Mouse (Mus musculus) forebrain, embryonic 10.5 days (tissue): ENCODE measurements at regions not wholly inside any gene's neighbourhood (a gene's known extent, or its start where the extent isn't known, plus 50 kb on each side); places are given as distances from the start of the nearest gene placed in this dataset.

ENCODE experiments used
- DNase-seq: peaks from one replicate; pipeline ENCODE4 v3.0.0-alpha.2; 2017; ENCODE audit warnings: low spot score; ENCODE audit errors: extremely low spot score
- H3K27ac ChIP-seq: fragments of 300-500 bp; sonication (generic); 2 replicates; pipeline ENCODE4 v1.5.1; 2016; ENCODE audit warnings: mild to moderate bottlenecking
- H3K27me3 ChIP-seq: fragments of 300-500 bp; sonication (generic); 2 replicates; pipeline ENCODE4 v1.6.1; 2016; ENCODE audit warnings: mild to moderate bottlenecking; ENCODE audit not compliant: poor library complexity, severe bottlenecking
- H3K36me3 ChIP-seq: fragments of 300-500 bp; sonication (generic); replicated peaks from 2 replicates; pipeline ENCODE4 v1.6.1; 2016; ENCODE audit warnings: mild to moderate bottlenecking, moderate library complexity
- H3K4me1 ChIP-seq: fragments of 300-500 bp; sonication (generic); 2 replicates; pipeline ENCODE4 v1.6.1; 2016
- H3K4me3 ChIP-seq: fragments of 300-500 bp; sonication (generic); 2 replicates; pipeline ENCODE4 v1.5.1; 2016; ENCODE audit warnings: mild to moderate bottlenecking, moderate library complexity
- H3K9me3 ChIP-seq: fragments of 300-500 bp; sonication (generic); 2 replicates; pipeline ENCODE4 v1.6.1; 2016; ENCODE audit warnings: mild to moderate bottlenecking, moderate library complexity
- WGBS: fragments of 180-500 bp; shearing (Covaris S2); methylation state at CpG from one replicate; pipeline ENCODE4 v1.1.7; 2016; 5-methylcytosine and 5-hydroxymethylcytosine counted together

GRCm38 (mm10) chr8:90192856-90193255 is 155.3 kb downstream of the Tox3 start:
- Histone ChIP-seq H3K36me3 (no peaks in the 10 kb centered on the region), H3K9me3 (no peaks in the 10 kb centered on the region; the same call in 1 of the 2 replicates), H3K27ac (no peak overlapping the region), H3K4me1 (peaks cover 5% of the 10 kb centered on the region; the same call in 1 of the 2 replicates), H3K4me3 (no peak overlapping the region), H3K27me3 (no peaks in the 10 kb centered on the region)
- no peak for DNase-seq
- 54% methylated on average over 2 of the region's 2 CpGs for WGBS

DNA sequence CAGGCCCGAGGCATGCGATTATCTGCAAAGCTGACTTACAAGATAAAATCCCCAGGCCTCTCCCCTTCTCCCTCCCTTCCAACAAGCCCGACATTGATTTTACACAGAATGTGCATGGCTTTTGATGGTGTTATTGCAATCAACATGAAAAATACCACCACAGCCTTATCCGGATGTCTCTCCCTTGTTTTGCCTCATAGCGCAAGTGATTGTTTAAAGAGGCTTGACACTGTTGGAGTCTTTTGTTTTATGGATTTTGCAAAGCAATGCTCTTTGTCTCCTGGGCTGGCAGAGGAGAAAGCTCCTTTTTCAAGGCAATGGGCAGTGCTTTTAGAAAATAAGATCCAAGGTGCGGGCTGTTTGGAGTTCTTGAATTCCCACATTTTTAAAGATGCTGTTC is 165.3 kb downstream of the Tox3 start:
- Histone ChIP-seq H3K9me3 (no peaks in the 10 kb centered on the region), H3K27ac (no peak overlapping the region), H3K4me1 (peaks cover 9% of the 10 kb centered on the region), H3K27me3 (no peaks in the 10 kb centered on the region; the same call in 1 of the 2 replicates), H3K4me3 (no peak overlapping the region), H3K36me3 (no peaks in the 10 kb centered on the region)
- 32% methylated on average over 6 of the region's 6 CpGs for WGBS
- DNase-seq, result no peak

DNA sequence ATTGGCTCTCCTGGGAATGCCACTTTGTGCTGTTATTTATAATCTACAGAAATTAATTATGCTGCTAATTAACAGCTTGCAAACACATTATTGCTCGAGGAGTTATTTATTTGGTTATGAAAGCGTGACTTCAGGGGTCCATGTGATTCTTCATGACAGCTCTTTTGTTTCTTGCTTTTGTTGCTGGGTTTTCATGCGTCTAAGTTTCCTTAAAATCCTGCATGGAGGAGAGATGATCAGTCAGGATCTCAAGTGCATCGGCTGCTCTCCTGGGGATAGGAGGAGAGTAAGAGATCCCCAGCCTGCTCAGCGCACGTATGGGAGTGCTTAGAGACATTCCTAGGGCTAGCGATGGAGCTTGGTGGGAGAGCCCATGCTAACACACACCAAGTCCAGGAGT is 171.4 kb downstream of the Tox3 start:
- no peaks in the 10 kb centered on the region for H3K36me3 ChIP-seq
- no peak overlapping the region for H3K4me3 ChIP-seq
- DNase-seq, result no peak
- H3K27me3 ChIP-seq, result peaks cover 18% of the 10 kb centered on the region; the same call in 1 of the 2 replicates
- H3K9me3 ChIP-seq, result no peaks in the 10 kb centered on the region
- WGBS, result 42% methylated on average over 7 of the region's 7 CpGs
- H3K4me1 ChIP-seq, result peaks cover 20% of the 10 kb centered on the region
- H3K27ac ChIP-seq, result no peak overlapping the region

GRCm38 (mm10) chr8:90176335-90176734 is 171.8 kb downstream of the Tox3 start:
- no peaks in the 10 kb centered on the region for H3K36me3 ChIP-seq
- H3K4me3 ChIP-seq, result no peak overlapping the region
- no peaks in the 10 kb centered on the region for H3K9me3 ChIP-seq
- DNase-seq, result no peak
- 23% methylated on average over 9 of the region's 9 CpGs for WGBS
- peaks cover 20% of the 10 kb centered on the region for H3K4me1 ChIP-seq
- H3K27ac ChIP-seq, result no peak overlapping the region
- peaks cover 18% of the 10 kb centered on the region; the same call in 1 of the 2 replicates for H3K27me3 ChIP-seq

- no peaks in the 10 kb centered on the region for H3K9me3 ChIP-seq
- no peaks in the 10 kb centered on the region for H3K36me3 ChIP-seq
- no peak overlapping the region for H3K27ac ChIP-seq
- H3K4me1 ChIP-seq, result no peaks in the 10 kb centered on the region
- H3K27me3 ChIP-seq, result no peaks in the 10 kb centered on the region
- no peak for DNase-seq
- WGBS, result 91% methylated on average over 2 of the region's 2 CpGs
- no peak overlapping the region for H3K4me3 ChIP-seq
These were observed 181.5 kb downstream of the Tox3 start for GRCm38 (mm10) chr8:90166639-90167038.

DNA sequence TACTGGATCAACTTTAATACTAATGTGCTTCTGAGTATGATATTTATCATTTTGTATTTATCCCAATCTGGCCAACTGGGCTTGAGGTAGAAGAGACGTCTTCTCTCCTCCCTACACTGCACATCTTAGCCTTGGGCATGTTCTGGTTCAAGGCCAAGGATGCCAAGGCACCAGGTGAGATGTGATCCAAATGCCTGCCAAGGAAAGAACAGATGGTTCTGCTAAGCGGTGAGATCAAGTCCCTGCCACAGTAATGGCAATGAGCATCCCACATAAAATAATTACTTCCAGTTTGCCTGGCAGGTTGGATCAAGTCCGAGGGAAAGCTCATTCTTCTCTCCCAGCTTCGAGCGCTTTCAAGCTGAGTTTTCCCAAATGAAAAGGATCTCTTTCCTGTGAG is 196.7 kb downstream of the Tox3 start:
- H3K4me3 ChIP-seq, result no peak overlapping the region
- WGBS, result 92% methylated on average over 5 of the region's 5 CpGs
- no peaks in the 10 kb centered on the region for H3K36me3 ChIP-seq

DNA sequence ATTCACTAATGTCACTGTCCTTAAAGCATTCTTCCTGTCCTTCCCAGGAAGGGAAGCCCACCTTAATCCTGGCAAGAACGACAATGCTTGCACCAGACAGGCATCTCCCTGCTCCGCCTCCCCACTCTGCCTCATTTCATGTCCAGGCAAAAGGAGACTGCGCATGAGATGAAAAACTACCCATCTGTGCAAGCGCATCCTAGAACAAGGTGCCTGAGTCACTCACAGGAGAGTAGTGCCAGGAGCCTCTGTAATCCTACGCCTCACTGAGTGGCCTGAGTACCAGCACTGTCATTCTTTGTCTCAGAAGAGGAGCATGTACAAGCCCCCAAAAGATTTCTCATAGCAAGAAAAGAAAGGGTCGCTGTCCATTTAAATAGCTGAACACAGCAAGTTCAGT is 198.2 kb downstream of the Tox3 start:
- Histone ChIP-seq H3K36me3 (no peaks in the 10 kb centered on the region), H3K27me3 (no peaks in the 10 kb centered on the region), H3K9me3 (no peaks in the 10 kb centered on the region), H3K4me3 (no peak overlapping the region), H3K4me1 (peaks cover 9% of the 10 kb centered on the region), H3K27ac (0 out of 2 replicates have a peak overlapping the region, but pooled peaks have one; percentile 7)
- DNase-seq, result no peak
- 73% methylated on average over 6 of the region's 6 CpGs for WGBS

More for the DNA sequence above, 196.7 kb downstream of the Tox3 start:
- Histone ChIP-seq H3K4me1 (peaks cover 9% of the 10 kb centered on the region), H3K27ac (no peak overlapping the region), H3K27me3 (no peaks in the 10 kb centered on the region), H3K9me3 (no peaks in the 10 kb centered on the region)
- no peak for DNase-seq

DNA sequence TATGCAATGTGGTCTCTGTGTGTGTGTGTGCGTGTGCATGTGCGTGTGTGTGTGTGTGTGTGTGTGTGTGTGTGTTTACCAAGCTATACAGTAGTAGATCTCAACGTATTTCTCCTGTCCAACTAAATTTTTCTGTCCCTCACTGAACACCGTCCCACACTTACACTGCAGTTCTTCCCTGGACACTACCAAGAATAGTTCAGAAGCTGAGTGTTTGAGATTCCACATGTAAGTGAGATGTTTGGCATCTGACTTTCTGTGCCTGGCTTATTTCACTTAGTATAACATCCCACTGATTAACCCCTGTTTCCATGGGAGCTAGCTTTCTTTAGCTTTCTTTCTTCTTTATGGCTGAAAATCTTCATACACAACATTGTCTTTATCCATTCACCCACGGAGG is 213.5 kb downstream of the Tox3 start:
- no peak for DNase-seq
- Histone ChIP-seq H3K27me3 (no peaks in the 10 kb centered on the region), H3K36me3 (no peaks in the 10 kb centered on the region), H3K4me1 (no peaks in the 10 kb centered on the region), H3K27ac (no peak overlapping the region), H3K4me3 (no peak overlapping the region), H3K9me3 (no peaks in the 10 kb centered on the region)
- WGBS, result 87% methylated on average over 5 of the region's 5 CpGs

DNA sequence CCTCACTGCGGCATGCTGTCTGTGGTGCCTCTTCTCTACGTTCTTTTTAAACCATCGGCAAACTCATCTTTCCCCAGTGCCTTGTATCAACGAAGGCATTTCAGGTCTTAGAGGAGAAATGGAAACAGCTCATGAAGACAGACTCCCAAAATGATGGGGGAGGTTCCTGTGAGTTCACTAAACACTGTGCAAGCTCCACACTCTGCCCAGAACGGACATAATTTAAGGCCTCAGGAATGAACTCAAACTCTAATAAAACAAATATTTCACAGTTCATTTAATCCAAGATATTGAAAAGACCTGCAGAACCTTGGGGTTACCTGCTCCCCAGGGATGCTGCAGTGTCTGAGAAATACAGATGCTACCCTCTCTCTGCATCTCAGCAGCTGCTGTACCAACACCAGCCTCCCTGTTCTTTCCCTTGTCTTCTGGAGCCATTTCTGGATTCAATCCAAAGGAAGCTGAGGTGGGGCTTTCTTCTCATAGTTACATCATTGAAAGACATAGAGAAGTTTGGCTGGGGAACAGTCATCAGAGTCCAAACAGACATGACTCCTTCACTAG is 217.4 kb downstream of the Tox3 start:
- 90% methylated on average over 5 of the region's 5 CpGs for WGBS
- no peaks in the 10 kb centered on the region for H3K4me1 ChIP-seq
- H3K4me3 ChIP-seq, result no peak overlapping the region
- H3K9me3 ChIP-seq, result no peaks in the 10 kb centered on the region
- DNase-seq, result no peak
- no peaks in the 10 kb centered on the region for H3K27me3 ChIP-seq
- H3K36me3 ChIP-seq, result no peaks in the 10 kb centered on the region
- no peak overlapping the region for H3K27ac ChIP-seq

- no peaks in the 10 kb centered on the region for H3K9me3 ChIP-seq
- no peak overlapping the region for H3K27ac ChIP-seq
- WGBS, result 97% methylated on average over 1 of the region's 1 CpGs
- H3K27me3 ChIP-seq, result no peaks in the 10 kb centered on the region
- no peak overlapping the region for H3K4me3 ChIP-seq
- peaks cover 8% of the 10 kb centered on the region for H3K4me1 ChIP-seq
- H3K36me3 ChIP-seq, result no peaks in the 10 kb centered on the region
- no peak for DNase-seq
These were observed 222.7 kb downstream of the Tox3 start for GRCm38 (mm10) chr8:90125426-90125825.

GRCm38 (mm10) chr8:90123101-90123500 is 225.0 kb downstream of the Tox3 start:
- Histone ChIP-seq H3K4me1 (peaks cover 8% of the 10 kb centered on the region), H3K36me3 (no peaks in the 10 kb centered on the region), H3K4me3 (no peak overlapping the region), H3K27me3 (no peaks in the 10 kb centered on the region), H3K9me3 (no peaks in the 10 kb centered on the region), H3K27ac (no peak overlapping the region)
- no peak for DNase-seq

- Histone ChIP-seq H3K27ac (no peak overlapping the region), H3K4me1 (peaks cover 8% of the 10 kb centered on the region), H3K27me3 (no peaks in the 10 kb centered on the region), H3K36me3 (no peaks in the 10 kb centered on the region), H3K4me3 (no peak overlapping the region), H3K9me3 (no peaks in the 10 kb centered on the region)
- 86% methylated on average over 3 of the region's 3 CpGs for WGBS
- DNase-seq, result no peak
These were observed 226.2 kb downstream of the Tox3 start for GRCm38 (mm10) chr8:90121935-90122334.

- DNase-seq, result no peak
- Histone ChIP-seq H3K27me3 (no peaks in the 10 kb centered on the region), H3K27ac (no peak overlapping the region), H3K36me3 (no peaks in the 10 kb centered on the region), H3K4me3 (no peak overlapping the region), H3K4me1 (peaks cover 8% of the 10 kb centered on the region), H3K9me3 (no peaks in the 10 kb centered on the region)
- WGBS, result 43% methylated on average over 3 of the region's 3 CpGs
These were observed 227.1 kb downstream of the Tox3 start for GRCm38 (mm10) chr8:90121017-90121416.

- H3K4me3 ChIP-seq, result no peak overlapping the region
- WGBS, result 88% methylated on average over 2 of the region's 2 CpGs
- no peaks in the 10 kb centered on the region for H3K9me3 ChIP-seq
- H3K36me3 ChIP-seq, result no peaks in the 10 kb centered on the region
- H3K27me3 ChIP-seq, result no peaks in the 10 kb centered on the region
- H3K27ac ChIP-seq, result no peak overlapping the region
- no peak for DNase-seq
- H3K4me1 ChIP-seq, result peaks cover 7% of the 10 kb centered on the region; the same call in 1 of the 2 replicates
These were observed 232.7 kb downstream of the Tox3 start for GRCm38 (mm10) chr8:90115436-90115835.
